Mouse (Mus musculus): Measurements from ENCODE around the gene Fancg.

GRCm38 (mm10) chr4:42965039-42965719 is 45.1 kb downstream of the Fancg start:
- TF ChIP-seq USF2 (IDR thresholded peaks at IDR 0.05; ENCODE audit: borderline replicate concordance in 1 of 2, insufficient read depth in 1 of 2, low read depth in 1 of 2, low read length in 2 of 2): no peak
- TF ChIP-seq EP300 (IDR thresholded peaks at IDR 0.05; ENCODE audit: low read depth in 1 of 2, low read length in 2 of 2): no peak
- peak; percentile 83 for TF ChIP-seq SMC3 (IDR thresholded peaks at IDR 0.05; ENCODE audit: low read depth, low read length)
- peak; percentile 62 to 83 (median 82) for TF ChIP-seq CTCF (IDR thresholded peaks at IDR 0.05 in 2 of 3, conservative IDR thresholded peaks at IDR 0.05 in 1 of 3; ENCODE audit: control insufficient read depth in 1 of 3, insufficient read depth in 1 of 3, low read depth in 2 of 3, low read length in 3 of 3, poor library complexity in 1 of 3, severe bottlenecking in 1 of 3)
- TF ChIP-seq POLR2A (IDR thresholded peaks at IDR 0.05; ENCODE audit: control insufficient read depth in 1 of 2, insufficient read depth in 1 of 2, low read depth in 1 of 2, low read length in 2 of 2, poor library complexity in 1 of 2): no peak
- peak; percentile 69 for TF ChIP-seq RAD21 (IDR thresholded peaks at IDR 0.05; ENCODE audit: low read depth, low read length)
- TF ChIP-seq POLR2AphosphoS5 (IDR thresholded peaks at IDR 0.05; ENCODE audit: borderline replicate concordance, low read depth, low read length): no peak
- no peak for TF ChIP-seq GATA1 (IDR thresholded peaks at IDR 0.05; ENCODE audit: low read depth, low read length)
- no peak for TF ChIP-seq NELFE (IDR thresholded peaks at IDR 0.05; ENCODE audit: low read depth, low read length)
- no peak for TF ChIP-seq MAX (IDR thresholded peaks at IDR 0.05; ENCODE audit: low read length)
- no peak for TF ChIP-seq USF1 (IDR thresholded peaks at IDR 0.05; ENCODE audit: low read depth, low read length)
- no peak for TF ChIP-seq CHD1 (IDR thresholded peaks at IDR 0.05; ENCODE audit: low read depth, low read length)
- no peak for TF ChIP-seq TBP (IDR thresholded peaks at IDR 0.05; ENCODE audit: low read depth, low read length)
